Mouse (Mus musculus) bone marrow macrophage, adult 2 months (primary cell): ENCODE data around the gene Kif5c.

Experiments
- CTCF ChIP-seq: IDR thresholded peaks from 2 replicates; pipeline ENCODE4 v1.5.1; 2012; ENCODE audit warnings: low read depth, mild to moderate bottlenecking, low read length, moderate library complexity
- POLR2A ChIP-seq: IDR thresholded peaks from 2 replicates; pipeline ENCODE4 v1.6.1; 2012; ENCODE audit warnings: mild to moderate bottlenecking, low read depth, low read length, borderline replicate concordance

- TF ChIP-seq POLR2A (no peak), CTCF (no peak)
These were observed 154.3 kb downstream of the Kif5c start for GRCm38 (mm10) chr2:49773194-49773931.
